17 mouse cellular contexts compared by ENCODE assay signal in genomic region chr1:132746302-132746701, GRCm38 (mm10). TPM values are rescaled to one million over a fixed set of nuclear protein-coding genes. Genes with fewer than 3 reads are reported as not detected.
DNase-seq lines count a peak whose midpoint lies in the region; ATAC-seq and TF ChIP-seq lines count a peak whose summit lies in the region.
"Had no signal": no experiment of that assay in that cellular context is flagged by ENCODE, and none has a peak within 500 bp of the region (broad histone marks: within the 10 kb centered on the region; RNA-seq: fewer than 3 reads in every experiment).

No protein-coding gene starts in this region.

- WGBS in cerebellum, adult 2 months = 41% methylated on average over 9 of the region's 9 CpGs
- 47% methylated on average over 9 of the region's 9 CpGs for WGBS in heart, embryonic 16.5 days
- 57% methylated on average over 9 of the region's 9 CpGs for WGBS in heart, embryonic 10.5 days

- no peak for TF ChIP-seq POLR2A in cerebellum, adult 2 months (IDR thresholded peaks at IDR 0.05; ENCODE audit: borderline replicate concordance, insufficient read depth, low read length)

- H3K4me2 ChIP-seq in heart, embryonic 16.5 days (ENCODE audit: low read depth, low read length) = peak overlapping the region; percentile 19; the same call in 1 of the 2 replicates

- H3K9ac ChIP-seq in heart, embryonic 16.5 days (ENCODE audit: low read length) = no peak overlapping the region
- H3K9ac ChIP-seq: liver, postnatal 0 days had no signal

- peak; percentile 62 to 73 for DNase-seq in cerebellum, adult 2 months
- no peak for DNase-seq in heart, embryonic 10.5 days (ENCODE audit: low spot score)
- peak; percentile 13 to 42 for DNase-seq in heart, postnatal 10 days
- DNase-seq in right cerebral cortex, postnatal 14 days = peak; percentile 33
- no peak for DNase-seq in thymus, postnatal 0 days (ENCODE audit: low spot score)
- DNase-seq in kidney, adult 9 months = no peak
- DNase-seq: adrenal gland, adult 2 months; gastrocnemius, postnatal 25 days; kidney, postnatal 10 days; liver; liver, postnatal 0 days; lung, postnatal 36 days had no signal

- no peaks in the 10 kb centered on the region for H3K27me3 ChIP-seq in cerebellum, adult 2 months (ENCODE audit: control insufficient read depth, insufficient read depth, low read length)
- peaks cover 22% of the 10 kb centered on the region for H3K27me3 ChIP-seq in heart, embryonic 16.5 days (ENCODE audit: control insufficient read depth, insufficient read depth, low read length)
- H3K27me3 ChIP-seq in heart, embryonic 10.5 days (ENCODE audit: insufficient read depth, poor library complexity, severe bottlenecking) = peaks cover 38% of the 10 kb centered on the region

- H3K36me3 ChIP-seq in heart, embryonic 16.5 days (ENCODE audit: control insufficient read depth, insufficient read depth) = no peaks in the 10 kb centered on the region
- no peaks in the 10 kb centered on the region for H3K36me3 ChIP-seq in heart, embryonic 10.5 days

- H3K4me1 ChIP-seq in cerebellum, adult 2 months (ENCODE audit: control insufficient read depth, insufficient read depth, low read length) = peaks cover 10% of the 10 kb centered on the region
- H3K4me1 ChIP-seq in heart, embryonic 16.5 days (ENCODE audit: control insufficient read depth, insufficient read depth, low read length) = peaks cover 9% of the 10 kb centered on the region
- H3K4me1 ChIP-seq in heart, embryonic 10.5 days = peaks cover 22% of the 10 kb centered on the region

- H3K9me3 ChIP-seq in heart, embryonic 16.5 days (replicated peaks; ENCODE audit: control insufficient read depth, low read length) = no peaks in the 10 kb centered on the region
- H3K9me3 ChIP-seq in heart, embryonic 10.5 days = no peaks in the 10 kb centered on the region

- intact Hi-C loops in heart, postnatal 10 days (cut with DNase I) = loop anchor here (10.0 kb wide), 1 partner anchor 222 kb away; no protein-coding TSS in a partner anchor

- no peak overlapping the region for H3K27ac ChIP-seq in cerebellum, adult 2 months (ENCODE audit: insufficient read depth, low read length)
- H3K27ac ChIP-seq in heart, embryonic 16.5 days (ENCODE audit: low read length) = 0 out of 2 replicates have a peak overlapping the region, but pooled peaks have one; percentile 4
- H3K27ac ChIP-seq in heart, embryonic 10.5 days = no peak overlapping the region

- no peak for ATAC-seq in cerebellum, adult (ENCODE audit: insufficient number of reproducible peaks, low FRiP score, low TSS enrichment)
- ATAC-seq in heart, embryonic 16.5 days (replicated peaks; ENCODE audit: extremely low read depth, insufficient read depth, low FRiP score) = peak; percentile 41; the same call in 1 of the 2 replicates
- ATAC-seq: hindbrain, embryonic 16.5 days; intestine, postnatal 0 days; liver, postnatal 0 days had no signal

- no peak overlapping the region for H3K4me3 ChIP-seq in cerebellum, adult 2 months (replicated peaks; ENCODE audit: insufficient read depth, low read depth, low read length)
- H3K4me3 ChIP-seq in heart, embryonic 16.5 days (ENCODE audit: low read length) = no peak overlapping the region
- H3K4me3 ChIP-seq in heart, embryonic 10.5 days = no peak overlapping the region

- no peak for TF ChIP-seq CTCF in cerebellum, adult 2 months (IDR thresholded peaks at IDR 0.05; ENCODE audit: borderline replicate concordance, insufficient read depth, low read depth, low read length)

RNA-seq across cellular contexts. Expression of gene Nfasc, which starts 4.7 kb away (rescaled TPM):
- polyA plus RNA-seq in cerebellum, adult 2 months (2012; rRNA removed) = 120 and 122 TPM in 2 replicates
- 0.32 and 0.38 TPM in 2 replicates for polyA plus RNA-seq in heart, embryonic 16.5 days (2015; fragmentation: Nextera tagmentation; extraction: Ambion mirVana)
- polyA plus RNA-seq in heart, embryonic 10.5 days (2016; fragmentation: Nextera tagmentation; extraction: Ambion mirVana) = 0.22 and 0.84 TPM in 2 replicates
- under 1 TPM; 0.26 to 0.35 TPM for total RNA-seq in heart, postnatal 10 days (2021)
- 0.30 and 0.39 TPM in 2 replicates for polyA plus RNA-seq in thymus, postnatal 0 days (2015; fragmentation: Nextera tagmentation; extraction: Ambion mirVana)
- total RNA-seq: CH12.LX had no signal

Comparison
In these comparisons a context has a peak if more than half of its experiments do, and no peak if none do; other contexts are left out.
1. DNase-seq: peak in cerebellum, adult 2 months (2 of 2), heart, postnatal 10 days (2 of 2) and right cerebral cortex, postnatal 14 days (single experiment); none in heart, embryonic 10.5 days (single experiment), thymus, postnatal 0 days (single experiment) and kidney, adult 9 months (single experiment).
2. RNA of gene Nfasc, which starts 4.7 kb away (polyA plus RNA-seq): 120 to 122 TPM in cerebellum, adult 2 months; 0.22 to 0.84 TPM in heart, embryonic 10.5 days, 0.32 to 0.38 TPM in heart, embryonic 16.5 days and 0.30 to 0.39 TPM in thymus, postnatal 0 days; every median in the first group is over 10 times any median in the second.